Mouse (Mus musculus) right cerebral cortex, postnatal 10 days (tissue): Measurements from ENCODE around the gene Hpd.
"Not testable (repeated sequence)": the region's sequence is repeated elsewhere in the genome, so short reads cannot be mapped to it uniquely, and the experiment has no call there.

ENCODE experiments used
- DNase-seq, 2 experiments: peaks; one replicate each; pipeline ENCODE4 v3.0.0; 2021; ENCODE audit warnings: low spot score in 2 of 2

Gene Hpd

GRCm38 (mm10) chr5:123182651-123183050 is at the start of gene Hpd:
Gene Hpd (minus strand): TSS chr5:123182727.
- no peak for DNase-seq

GRCm38 (mm10) chr5:123232180-123232579 is 49.7 kb upstream of the Hpd start:
- no peak for DNase-seq

- DNase-seq = peak in 1 of 2 experiments; percentile 18
These were observed 46.8 kb upstream of the Hpd start for GRCm38 (mm10) chr5:123229296-123229695.

GRCm38 (mm10) chr5:123228524-123228922 is 46.0 kb upstream of the Hpd start:
- DNase-seq = peak in 1 of 2 experiments; percentile 24

GRCm38 (mm10) chr5:123227762-123228523 is 45.4 kb upstream of the Hpd start:
- peak; percentile 98 to 99 for DNase-seq

GRCm38 (mm10) chr5:123226851-123227250 is 44.3 kb upstream of the Hpd start:
- DNase-seq = peak in 1 of 2 experiments; percentile 11

GRCm38 (mm10) chr5:123223861-123224260 is 41.3 kb upstream of the Hpd start:
- DNase-seq = not testable (repeated sequence)

GRCm38 (mm10) chr5:123223051-123223410 is 40.5 kb upstream of the Hpd start:
- no peak for DNase-seq

GRCm38 (mm10) chr5:123222346-123223050 is 40.0 kb upstream of the Hpd start:
- DNase-seq = not testable (repeated sequence)

GRCm38 (mm10) chr5:123203591-123203990 is 21.1 kb upstream of the Hpd start:
- DNase-seq = not testable (repeated sequence)

GRCm38 (mm10) chr5:123202771-123203170 is 20.2 kb upstream of the Hpd start:
- not testable (repeated sequence) for DNase-seq

- no peak for DNase-seq
These were observed 19.5 kb upstream of the Hpd start for GRCm38 (mm10) chr5:123201987-123202386.

GRCm38 (mm10) chr5:123201523-123201892 is 19.0 kb upstream of the Hpd start:
- DNase-seq = no peak

- not testable (repeated sequence) for DNase-seq
These were observed 18.4 kb upstream of the Hpd start for GRCm38 (mm10) chr5:123200816-123201522.

GRCm38 (mm10) chr5:123198523-123198922 is 16.0 kb upstream of the Hpd start:
- no peak for DNase-seq

GRCm38 (mm10) chr5:123196746-123197145 is 14.2 kb upstream of the Hpd start:
- no peak for DNase-seq

- DNase-seq = no peak
These were observed 13.0 kb upstream of the Hpd start for GRCm38 (mm10) chr5:123195500-123196000.

GRCm38 (mm10) chr5:123194856-123195255 is 12.3 kb upstream of the Hpd start:
- DNase-seq = no peak

GRCm38 (mm10) chr5:123193436-123193835 is 10.9 kb upstream of the Hpd start:
- no peak for DNase-seq

GRCm38 (mm10) chr5:123192606-123193150 is 10.2 kb upstream of the Hpd start:
- no peak for DNase-seq

- DNase-seq = no peak
These were observed 8.9 kb upstream of the Hpd start for GRCm38 (mm10) chr5:123191427-123191826.

- DNase-seq = no peak
These were observed 8.4 kb upstream of the Hpd start for GRCm38 (mm10) chr5:123190912-123191311.
